Mouse (Mus musculus) lung, postnatal 0 days (tissue): ENCODE results near the gene Prok2.

ENCODE experiments used
- CTCF ChIP-seq: IDR thresholded peaks from 2 replicates; pipeline ENCODE4 v1.5.1; 2016; ENCODE audit warnings: antibody characterized with exemption, mild to moderate bottlenecking
- EP300 ChIP-seq: IDR thresholded peaks from 2 replicates; pipeline ENCODE4 v1.6.1; 2016; ENCODE audit warnings: antibody characterized with exemption, mild to moderate bottlenecking, control low read depth

DNA sequence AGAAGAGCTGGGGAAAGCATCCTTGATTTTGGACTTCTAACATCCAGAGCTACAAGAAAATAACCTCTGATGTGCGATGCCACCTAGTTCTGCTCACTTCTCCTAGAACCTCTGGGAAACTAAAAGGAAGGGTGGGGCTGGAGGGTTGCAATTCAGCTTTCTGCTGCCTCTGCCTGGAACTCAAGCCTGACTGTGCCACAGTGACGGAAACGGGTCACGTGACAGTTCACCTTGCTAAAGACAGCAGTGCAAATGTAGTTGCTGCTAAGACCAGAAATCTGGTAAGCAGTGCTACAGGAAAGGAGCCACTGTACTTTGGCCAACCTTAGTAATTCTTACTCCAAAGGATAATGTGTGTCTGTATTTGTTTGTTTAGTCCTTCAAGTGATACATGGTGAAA, 3.7 kb upstream of the Prok2 start:
- TF ChIP-seq EP300 (no peak), CTCF (no peak)
